Mouse (Mus musculus) megakaryocyte progenitor cell, adult 5-6 weeks (primary cell): Measurements from ENCODE around the gene Lrrc36. TPM values are rescaled to one million over a fixed set of nuclear protein-coding genes. Genes with fewer than 3 reads are reported as not detected.

Experiments
- ATAC-seq: replicated peaks from 2 replicates; pipeline ENCODE4 v1.8.0; 2016; ENCODE audit warnings: mild to moderate bottlenecking, moderate TSS enrichment, inconsistent platforms; ENCODE audit not compliant: poor library complexity
- total RNA-seq, 2 experiments: library from RNA; stranded (forward) in 1 of 2; stranded (reverse) in 1 of 2; fragments of 157-497, 149-512 nt in 1 of 2; fragments of 200-1000 nt in 1 of 2; gene quantifications; 2 replicates each; pipeline versions ENCODE4 v1.2.3 to v1.2.4; 2015 to 2017

The Lrrc36 gene
- total RNA-seq, 2 experiments from 2014 or later: 0.30 to 1.2 TPM

DNA sequence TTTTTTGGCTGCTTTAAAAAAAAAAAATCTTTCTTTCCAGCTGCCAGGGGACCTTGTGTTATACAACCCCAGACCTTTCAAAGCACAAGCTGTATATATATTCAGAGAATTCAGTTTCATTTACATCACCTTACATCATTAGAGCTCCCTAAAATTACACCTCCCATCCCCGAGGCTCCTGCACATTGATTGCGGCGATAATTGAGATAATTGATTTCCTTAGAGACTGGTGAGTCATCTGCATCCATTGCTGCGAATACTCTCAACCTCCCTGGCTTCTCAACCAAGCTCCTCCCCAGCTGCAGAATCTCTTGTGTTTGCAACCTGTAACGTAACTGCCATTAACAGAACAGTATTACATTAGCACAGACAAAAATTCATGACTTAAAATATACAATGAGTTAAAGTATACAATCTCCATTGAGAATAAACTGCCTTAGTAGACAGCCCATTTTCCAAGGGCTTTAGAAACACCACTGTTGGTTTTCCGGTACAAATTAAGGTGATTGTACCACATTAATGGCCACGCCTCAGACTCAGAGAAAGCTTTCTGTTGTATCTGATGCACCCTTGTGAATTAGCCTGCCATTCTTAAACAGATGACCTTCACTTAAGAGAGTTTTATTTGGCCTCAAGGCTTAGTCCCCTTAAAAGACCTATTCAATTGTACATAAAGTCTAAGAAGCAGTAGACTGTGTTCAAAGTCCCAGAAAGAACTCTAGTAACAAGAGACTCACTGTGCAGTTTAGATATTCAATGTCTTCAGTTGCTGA lies 18.6 kb downstream of the Lrrc36 start:
- ATAC-seq: no peak

DNA sequence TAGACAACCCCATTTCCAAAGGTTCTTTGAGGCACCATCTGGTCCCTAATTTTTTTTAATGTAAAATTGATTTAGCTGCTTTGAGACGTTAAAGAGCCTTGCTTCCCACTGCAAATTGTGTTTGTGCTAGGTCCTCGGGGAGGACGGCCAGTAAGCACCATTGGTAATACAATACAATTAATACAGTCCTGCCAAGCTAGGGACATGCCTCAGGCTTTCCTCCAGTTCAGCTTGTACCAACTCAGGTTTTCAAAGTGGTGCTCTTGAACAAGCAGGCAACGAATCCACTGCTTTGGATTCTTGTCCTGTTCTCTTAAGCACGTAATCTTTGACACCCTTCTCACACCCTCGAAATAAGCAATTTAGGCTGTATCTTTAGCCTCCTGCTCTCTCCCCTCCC lies 19.6 kb downstream of the Lrrc36 start:
- no peak for ATAC-seq

DNA sequence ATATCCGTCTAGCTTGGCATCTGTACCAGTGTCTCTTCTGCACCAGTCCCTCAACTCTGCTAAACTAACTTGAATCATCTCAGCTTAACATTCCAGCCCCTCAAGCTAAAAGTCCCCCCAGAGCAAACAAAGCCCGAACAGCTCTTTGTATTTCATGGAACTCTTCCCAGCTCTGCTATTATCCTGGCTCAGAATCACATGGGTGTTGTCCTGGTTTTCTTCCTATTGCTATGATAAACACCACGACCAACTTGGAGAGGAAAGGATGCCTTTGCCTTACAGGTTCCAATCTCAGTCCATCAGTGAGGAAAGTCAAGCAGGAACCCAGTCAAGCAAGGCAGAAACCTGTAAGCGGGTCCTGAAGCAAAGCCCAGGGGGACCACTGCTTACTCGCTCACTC lies 20.1 kb downstream of the Lrrc36 start:
- ATAC-seq: no peak

DNA sequence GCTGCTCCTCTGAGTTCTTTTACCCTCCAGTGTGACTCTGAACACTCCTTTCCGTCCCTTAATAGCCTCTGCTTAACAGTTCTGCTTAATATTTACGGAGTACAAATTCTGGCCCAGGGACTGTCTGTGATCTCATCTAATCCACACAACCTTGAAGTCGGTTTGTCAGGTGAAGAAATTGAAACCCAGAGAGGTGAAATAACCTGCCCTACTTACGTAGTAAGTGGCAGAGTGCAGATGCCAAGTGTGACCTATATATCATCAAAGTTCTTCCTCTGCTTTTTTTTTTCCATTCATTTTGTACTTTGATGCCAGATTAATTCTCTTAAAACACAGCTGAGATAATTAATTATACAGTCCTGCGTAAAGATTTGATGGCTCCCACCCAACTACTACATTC lies 20.8 kb downstream of the Lrrc36 start:
- no peak for ATAC-seq

DNA sequence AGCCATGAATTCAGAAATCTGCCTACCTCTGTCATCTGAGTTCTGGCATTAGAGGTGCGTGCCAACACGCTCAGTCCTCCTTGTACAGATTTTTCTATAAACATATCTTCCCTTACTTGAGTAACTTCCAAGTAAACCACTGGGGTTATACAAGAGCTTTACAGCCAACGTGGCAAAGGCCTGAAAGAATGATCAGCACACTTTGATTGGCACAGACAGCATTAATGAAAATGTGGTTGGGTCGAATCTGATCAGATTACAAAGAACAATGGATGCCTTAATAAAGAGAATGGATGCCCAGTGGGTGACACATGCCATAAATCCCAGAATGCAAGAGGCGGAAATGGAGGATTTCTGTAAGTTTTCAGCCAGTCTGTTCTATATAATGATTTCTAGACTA lies 22.8 kb downstream of the Lrrc36 start:
- ATAC-seq: no peak

DNA sequence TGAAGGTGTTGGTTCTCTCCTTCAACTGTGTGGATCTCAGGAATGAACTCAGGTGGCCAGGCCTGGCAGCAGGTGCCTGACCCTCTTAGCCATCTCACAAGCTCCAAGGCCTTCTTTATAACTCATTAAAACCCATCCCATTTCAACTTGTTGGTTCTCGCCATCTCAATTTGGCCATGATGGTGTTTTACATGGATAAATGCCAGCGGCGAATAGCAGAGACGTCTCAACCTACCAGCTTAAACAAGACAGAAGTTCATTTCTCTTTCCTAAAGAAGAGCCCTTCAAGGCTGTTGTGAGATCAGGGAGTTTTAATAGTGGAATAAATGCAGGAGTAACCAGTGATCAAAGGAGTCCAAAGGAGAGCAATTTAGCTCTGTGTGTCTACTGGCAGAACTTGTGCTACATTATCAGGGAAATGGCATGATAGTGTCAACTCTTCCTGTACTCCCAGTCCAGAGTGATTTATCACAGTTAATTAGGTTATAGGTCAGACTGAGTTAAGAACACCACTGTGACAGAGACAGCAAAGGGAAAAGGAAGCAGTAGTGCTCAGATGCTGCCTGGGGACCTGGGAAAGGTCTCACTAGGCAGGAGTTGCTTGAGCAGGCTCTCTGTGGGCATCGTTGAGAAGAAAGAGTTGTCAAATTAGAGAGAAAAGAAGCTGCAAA lies 23.8 kb downstream of the Lrrc36 start:
- no peak for ATAC-seq

DNA sequence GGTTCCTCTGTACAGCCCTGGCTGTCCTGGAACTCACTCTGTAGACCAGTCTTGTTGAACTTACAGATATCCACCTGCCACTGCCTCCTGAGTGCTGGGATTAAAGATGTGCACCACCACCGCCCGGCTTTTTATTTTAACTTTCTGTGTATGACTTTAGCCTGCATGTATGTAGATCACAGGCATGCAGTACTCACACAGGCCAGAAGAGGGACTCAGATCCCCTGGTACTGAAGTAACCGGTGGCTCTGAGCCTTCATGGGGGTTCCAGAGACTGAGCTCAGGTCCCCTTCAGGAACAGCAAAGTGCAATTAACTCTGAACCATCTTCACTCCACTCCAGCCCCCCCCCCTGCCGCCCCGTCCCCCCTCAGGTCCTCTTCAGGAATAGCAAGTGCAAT lies 25.5 kb downstream of the Lrrc36 start:
- peak; percentile 88 for ATAC-seq

DNA sequence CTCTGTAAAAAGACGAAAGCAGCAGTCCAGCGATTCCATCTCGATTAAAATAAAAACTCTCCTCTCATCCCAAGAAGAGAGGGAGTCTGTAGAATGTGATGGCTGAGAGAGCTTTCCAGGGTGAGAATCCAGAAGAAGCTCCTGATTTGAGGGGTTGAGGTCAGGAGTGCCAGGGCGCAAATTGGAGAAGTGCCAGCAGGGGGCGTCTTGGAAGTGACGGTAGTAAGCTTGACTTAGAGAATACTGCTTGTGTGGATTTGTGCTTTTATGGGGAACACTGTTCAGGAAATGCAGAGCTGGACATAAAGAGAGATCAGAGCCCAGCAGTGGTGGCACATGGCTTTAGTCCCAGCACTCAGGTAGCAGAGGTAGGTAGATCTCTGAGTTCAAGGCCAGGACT lies 28.1 kb downstream of the Lrrc36 start:
- peak; percentile 58 for ATAC-seq

DNA sequence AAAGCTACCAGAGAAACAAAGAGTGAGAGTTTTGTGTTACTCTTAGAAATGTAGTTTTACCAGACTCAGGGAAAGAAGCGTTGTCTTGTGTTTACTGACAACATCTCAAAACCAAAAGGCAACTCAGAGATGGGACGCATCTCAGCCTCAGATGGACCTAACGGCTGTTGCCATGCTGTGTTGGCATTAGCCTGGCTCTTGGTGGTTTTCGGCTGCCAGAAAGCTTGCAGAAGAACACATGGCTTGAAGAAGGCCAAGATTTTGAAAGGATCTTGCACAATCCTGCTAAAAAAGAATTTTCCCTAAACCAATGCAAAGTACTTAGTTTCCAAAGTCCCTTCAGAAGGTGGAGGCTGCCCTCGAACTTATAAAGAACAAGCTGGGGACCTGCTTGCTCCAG lies 29.3 kb downstream of the Lrrc36 start:
- ATAC-seq: no peak

DNA sequence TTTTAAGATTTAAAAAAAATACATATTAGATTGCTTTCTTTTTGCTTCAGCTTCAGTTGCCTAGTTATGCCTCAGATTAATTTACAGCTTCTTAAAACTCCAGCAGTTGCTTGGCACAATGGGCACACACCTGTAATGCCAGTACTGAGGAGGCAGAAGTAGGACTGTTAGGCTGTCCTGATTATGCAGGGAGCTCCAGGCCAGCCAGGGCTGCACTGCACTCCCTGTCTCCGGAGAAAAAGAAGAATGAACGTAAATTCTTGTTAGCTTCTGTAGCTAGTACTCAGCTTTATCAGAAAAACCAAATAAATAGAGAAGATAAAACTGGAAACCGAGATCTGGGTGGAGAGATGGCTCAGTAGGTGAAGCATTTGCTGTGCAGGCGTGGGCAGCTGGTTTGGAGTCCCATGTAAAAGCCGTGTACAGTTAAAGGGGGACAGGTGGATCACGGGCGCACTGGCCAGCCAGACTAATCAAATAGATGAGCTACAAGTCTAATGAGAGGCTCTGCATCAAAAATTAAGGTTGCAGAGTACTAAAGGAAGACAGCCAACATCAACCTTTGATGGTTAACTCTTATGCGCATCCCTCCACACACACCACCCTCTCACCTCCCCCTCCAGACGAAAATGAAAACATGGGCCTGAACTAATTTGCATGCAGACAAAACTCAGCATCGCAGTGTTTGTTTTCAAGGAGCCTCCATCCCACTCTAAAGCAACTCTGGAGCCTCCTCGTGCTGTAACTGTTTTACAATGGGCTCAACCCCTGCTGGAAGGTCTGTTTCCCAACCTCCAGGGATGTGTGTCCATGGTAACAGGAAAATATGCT lies 32.1 kb downstream of the Lrrc36 start:
- ATAC-seq: no peak

DNA sequence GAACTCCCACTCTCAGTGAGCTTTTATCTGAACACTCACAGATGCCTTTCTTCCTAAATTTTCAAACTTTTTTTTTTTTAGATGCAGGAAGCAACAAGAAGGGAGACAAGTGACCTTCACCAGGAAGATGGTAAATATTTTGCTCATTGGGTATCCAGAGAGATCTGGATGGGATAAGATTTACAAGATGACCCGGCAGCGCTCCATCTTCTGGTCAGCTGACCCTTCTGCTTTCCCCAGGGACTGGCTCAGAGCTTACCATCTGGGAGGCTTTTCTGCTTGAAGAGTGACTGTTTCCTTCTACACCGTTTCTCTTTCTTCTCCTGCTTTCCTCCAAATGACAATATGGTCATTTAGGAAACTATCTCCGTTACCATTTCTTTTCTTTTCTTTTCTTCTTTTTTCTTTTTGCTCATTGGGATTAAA lies 32.8 kb downstream of the Lrrc36 start:
- ATAC-seq: no peak

DNA sequence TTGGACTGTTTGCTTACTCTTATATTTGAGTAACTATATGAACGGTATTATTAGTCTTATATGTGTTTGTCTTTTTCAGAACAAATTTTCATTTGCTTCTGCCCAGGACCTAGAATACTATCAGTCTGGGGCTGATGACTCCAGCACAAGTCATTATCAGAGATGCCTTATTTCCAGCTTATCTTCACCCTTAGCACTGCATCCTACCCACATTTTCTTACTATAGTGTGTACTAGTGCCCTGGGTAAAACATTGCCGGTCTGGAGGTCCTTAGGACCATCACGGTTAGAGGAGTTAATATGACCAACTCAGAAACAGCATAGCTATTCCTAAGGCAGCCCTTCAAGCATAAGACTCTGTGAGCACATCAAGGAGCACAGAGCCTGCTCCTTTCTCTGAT lies 34.8 kb downstream of the Lrrc36 start:
- peak; percentile 68 for ATAC-seq

DNA sequence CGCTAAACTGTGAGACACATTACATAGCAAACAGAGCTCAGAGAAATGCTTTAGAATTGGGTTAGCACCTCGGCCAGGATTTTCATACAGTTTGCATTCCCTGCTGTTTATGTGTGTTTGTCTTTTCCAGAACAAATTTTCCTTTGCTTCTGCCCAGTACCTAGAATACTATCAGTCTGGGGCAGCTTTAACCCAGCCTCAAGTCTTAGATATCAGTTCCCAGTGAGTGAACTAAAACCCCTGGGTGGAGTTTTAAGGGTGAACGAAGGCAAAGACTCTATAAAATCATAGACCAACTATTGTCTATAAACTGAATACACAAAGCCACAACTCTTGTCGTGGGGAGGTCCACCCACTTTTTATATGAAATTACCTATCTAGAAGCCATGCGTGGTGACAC lies 35.2 kb downstream of the Lrrc36 start:
- ATAC-seq: peak; percentile 31

DNA sequence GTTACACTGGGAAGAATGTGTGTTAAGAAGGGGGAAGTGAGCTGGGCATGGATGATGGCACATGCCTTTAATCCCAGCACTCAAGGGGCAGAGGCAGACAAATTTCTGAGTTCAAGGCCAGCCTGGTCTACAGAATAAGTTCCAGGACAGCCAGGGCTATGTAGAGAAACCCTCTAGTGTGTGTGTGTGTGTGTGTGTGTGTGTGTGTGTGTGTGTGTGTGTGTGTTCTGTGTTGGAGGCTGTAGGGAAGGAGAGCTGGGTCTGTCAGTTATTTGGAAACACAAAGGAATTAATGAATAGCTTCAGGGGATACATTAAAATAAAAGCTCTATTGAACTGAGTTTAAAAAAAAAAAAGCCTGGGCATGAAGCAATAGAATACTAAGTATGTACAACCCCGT lies 37.6 kb downstream of the Lrrc36 start:
- ATAC-seq: no peak

DNA sequence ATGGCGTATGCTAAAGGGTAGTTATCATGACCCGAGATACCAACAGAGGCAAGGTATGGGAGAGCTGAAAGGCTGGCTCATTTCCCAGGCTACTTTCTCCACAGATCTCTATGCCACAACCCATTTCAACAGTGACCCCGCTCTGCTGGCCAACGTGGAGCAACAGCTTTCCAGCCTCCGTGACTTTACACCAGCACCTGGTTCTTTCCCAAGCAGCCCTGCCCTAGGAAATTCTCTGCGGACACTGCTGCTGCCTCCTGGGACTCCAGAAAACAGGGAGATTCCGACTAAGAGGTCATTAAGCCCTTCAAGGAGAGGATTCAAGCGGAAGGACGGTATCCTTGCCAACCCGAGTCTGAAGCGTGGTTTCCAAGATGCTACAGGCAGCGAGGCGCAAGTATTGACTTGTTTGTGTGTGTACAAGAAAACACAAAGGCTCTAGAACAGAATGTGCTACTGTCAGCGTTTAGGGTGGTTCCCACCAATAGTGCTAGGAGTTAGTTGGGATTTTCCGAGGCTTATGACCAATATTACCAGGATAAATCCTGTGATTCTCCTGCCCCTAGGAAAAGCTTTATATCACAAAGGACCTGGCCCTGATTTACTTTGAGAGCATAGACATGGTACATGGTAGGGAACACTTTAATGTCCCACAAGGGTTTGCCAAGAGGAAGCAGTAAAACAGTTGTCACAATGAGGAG lies 38.7 kb downstream of the Lrrc36 start:
- ATAC-seq: no peak

DNA sequence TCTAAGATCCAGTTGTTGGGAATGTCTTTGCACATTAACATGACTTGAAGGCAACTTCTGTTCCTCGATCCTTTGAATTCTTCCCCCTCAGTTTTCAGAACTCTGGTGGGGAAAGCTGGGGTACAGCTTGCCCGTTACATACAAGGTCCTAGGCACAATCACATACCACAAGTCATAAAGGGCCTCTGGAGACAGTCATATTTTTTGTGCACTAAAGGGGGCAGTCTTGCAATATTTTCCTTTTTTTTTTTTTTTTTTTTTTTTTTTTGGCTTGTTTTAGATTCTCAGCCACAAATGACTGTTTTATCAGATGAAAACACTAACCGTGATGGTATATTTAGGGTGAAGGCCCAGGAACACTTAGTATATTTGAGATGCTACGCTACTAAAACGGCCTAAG lies 39.9 kb downstream of the Lrrc36 start:
- peak; percentile 54 for ATAC-seq

DNA sequence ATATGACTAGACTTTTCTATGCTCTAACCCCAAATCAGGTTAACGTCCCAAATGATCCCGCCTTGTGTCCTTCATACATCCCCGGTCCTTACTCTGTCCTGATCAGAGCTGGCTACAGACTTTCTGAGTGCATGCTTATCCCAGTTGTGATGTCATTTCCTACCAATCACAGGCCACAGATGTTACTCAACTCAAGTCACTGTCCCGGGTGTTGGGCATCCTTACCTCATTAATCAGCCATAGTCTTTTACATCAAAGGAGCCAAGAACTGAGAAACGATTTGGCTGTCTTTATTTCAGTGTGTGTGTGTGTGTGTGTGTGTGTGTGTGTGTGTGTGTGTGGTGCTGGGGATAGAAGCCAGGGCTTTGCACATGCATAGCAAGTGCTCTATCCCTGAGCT lies 40.7 kb downstream of the Lrrc36 start:
- ATAC-seq: peak; percentile 50; the same call in 1 of the 2 replicates

DNA sequence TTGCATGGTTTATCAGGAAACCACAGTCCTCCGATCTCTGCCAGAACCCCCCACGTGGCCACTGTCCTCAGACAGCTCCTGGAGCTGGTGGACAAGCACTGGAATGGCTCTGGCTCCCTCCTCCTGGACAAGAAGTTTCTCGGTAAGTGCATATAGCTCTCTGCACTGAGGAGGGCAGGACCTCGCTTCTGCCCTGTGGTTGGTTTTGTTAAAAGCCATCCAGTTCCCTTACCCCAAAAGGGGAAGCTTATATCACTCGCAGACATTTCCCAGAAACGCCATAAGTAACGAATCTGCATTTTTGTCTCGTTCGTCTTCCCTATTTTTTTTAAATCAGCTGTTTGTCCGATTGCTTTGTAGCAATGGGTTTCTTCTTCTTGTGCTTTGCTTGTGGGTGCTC lies 41.8 kb downstream of the Lrrc36 start:
- peak; percentile 74 for ATAC-seq

DNA sequence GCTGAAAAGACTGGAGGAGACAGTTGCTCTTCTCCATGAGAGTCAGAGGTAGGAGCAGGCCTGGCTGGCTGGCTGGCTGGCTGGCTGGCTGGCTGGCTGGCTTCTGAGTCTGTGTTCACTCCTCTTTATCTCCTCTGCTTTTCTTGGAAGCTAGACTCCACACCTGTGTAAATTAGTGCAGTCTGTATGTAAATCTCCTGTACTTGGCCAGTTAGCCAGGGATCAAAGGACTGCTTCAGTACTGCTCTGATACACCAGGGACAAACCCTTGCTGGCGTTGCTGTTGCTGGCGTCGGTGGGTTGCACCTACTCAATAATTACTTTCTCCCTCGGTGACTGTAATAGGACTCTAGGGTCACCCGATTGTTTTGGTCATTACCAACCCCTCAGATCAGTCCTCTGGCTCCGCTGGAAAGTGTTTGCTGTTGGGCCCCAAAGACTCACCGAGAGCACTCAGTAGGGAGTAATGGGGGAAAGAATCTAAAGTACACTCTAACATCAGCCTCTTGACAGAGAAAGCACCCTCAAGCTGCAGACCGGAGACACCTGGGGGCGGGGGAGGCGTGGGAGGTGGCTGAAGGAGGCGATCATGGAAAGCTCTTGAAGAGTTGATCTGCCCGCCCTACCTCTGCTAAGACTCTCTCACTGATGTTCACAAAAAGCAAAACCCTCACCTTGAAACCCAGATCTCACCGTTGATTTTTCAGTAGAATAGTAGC lies 47.9 kb downstream of the Lrrc36 start:
- no peak for ATAC-seq

DNA sequence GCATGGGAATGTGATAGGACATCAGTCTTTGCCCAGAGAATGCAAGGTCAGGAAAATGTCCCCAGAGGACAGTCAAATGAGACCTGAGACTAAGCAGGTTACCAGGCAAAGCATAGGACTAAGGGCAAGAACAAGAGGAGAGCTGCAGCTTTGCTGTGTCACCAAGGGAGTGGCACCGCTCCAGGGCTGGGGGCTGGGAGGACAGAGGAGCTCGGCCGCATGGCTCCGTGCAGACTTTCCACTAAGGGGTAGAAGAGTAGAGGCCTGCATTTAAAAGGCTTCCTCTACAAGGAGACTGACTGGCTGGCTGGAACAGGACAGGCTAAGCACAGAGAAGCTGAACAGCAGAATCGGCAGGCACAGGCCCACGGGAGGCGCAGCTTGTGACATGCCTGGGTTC lies 51.2 kb downstream of the Lrrc36 start:
- peak; percentile 74 for ATAC-seq
